Mouse (Mus musculus) layer of hippocampus, postnatal 10 days (tissue): ENCODE data around the gene Sipa1l2. TPM values are rescaled to one million over a fixed set of nuclear protein-coding genes. Genes with fewer than 3 reads are reported as not detected.

Experiments
- DNase-seq, 2 experiments: peaks; one replicate each; pipeline ENCODE4 v3.0.0; 2021; ENCODE audit warnings: low spot score in 2 of 2
- total RNA-seq, 2 experiments: library from RNA; stranded (reverse); gene quantifications; 2 replicates each; pipeline ENCODE4 v1.2.3; 2021

Gene Sipa1l2
- total RNA-seq, 2 experiments from 2014 or later: 29.9 to 31.2 TPM

DNA sequence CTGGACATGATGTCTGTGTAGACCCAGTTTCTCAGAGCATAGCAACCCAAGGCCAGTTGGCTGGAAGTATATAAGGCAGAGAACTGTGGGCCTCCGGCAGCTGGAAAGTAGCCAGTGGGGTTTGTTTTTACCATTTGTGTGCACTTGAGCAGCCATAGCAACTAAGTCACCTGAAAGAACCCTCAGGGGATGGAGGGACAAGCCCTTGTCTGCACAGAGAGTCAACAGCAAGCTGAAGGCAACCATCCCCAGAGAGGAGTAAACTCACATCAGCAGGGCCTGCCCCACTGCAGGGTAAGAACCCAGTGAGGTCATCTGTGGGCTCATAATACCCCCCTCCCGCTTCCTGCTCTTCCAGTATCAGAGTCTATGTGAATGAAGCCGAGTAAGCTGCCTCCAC lies 14.7 kb upstream of the Sipa1l2 start:
- no peak for DNase-seq

DNA sequence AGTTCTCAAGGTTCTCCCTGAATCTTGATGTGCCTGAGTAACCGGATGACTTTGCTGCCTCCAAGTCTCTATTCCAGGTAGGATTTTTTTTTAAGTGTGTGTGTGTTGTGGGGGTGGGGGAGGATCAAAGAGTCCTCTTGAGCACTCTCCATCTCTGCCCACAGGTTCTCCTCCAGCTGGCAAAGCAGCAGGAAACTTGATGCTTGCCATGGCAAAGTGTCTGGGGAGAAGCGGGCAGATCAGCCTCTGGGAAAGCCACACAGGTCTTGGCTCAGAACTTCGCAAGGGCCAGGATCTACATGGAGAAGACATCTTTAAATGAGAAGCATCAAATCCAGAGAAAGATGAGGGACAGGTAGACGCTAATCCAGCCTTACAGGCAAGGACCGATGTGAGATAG lies 10.8 kb upstream of the Sipa1l2 start:
- DNase-seq: no peak

- no peak for DNase-seq
These were observed 6.5 kb upstream of the Sipa1l2 start for GRCm38 (mm10) chr8:125576127-125576526.

DNA sequence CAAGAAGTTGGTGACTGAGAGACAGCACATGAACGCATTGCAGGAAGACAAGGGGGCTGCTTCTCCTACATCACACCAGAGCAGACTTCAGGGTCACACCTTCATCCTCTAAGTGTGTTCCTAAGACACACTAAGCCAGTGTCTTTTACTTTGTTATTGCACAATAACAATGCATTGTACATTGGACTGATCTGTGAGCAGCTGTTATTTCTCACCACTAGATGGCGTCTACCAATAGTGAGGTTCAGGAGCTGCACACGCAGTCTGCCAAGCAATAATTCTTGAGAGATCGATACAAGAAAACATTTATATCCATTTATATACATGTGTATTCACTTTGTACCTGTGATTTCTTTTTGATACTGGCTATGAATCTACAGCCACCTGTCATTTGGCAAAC lies 4.7 kb upstream of the Sipa1l2 start:
- peak in 1 of 2 experiments; percentile 43 for DNase-seq

DNA sequence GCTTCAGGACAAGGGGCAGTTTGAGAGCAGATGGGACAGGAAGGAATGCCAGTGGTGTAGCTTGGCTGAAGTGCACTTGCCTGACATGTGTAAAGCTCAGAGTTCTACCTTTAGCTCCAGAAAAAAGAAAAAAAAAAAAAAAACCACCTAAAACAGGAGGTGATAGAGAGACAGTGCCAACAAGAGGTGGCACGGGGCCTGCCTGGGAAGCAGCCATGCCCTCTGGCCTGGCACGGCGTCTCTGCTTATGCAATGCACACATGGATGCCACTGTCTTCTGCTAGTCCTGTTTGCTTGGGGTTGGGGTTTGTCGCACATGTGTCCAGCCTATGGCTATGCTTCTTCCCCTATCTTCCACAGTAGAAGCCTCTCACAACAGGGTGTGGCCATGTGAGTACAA lies 2.6 kb upstream of the Sipa1l2 start:
- no peak for DNase-seq

DNA sequence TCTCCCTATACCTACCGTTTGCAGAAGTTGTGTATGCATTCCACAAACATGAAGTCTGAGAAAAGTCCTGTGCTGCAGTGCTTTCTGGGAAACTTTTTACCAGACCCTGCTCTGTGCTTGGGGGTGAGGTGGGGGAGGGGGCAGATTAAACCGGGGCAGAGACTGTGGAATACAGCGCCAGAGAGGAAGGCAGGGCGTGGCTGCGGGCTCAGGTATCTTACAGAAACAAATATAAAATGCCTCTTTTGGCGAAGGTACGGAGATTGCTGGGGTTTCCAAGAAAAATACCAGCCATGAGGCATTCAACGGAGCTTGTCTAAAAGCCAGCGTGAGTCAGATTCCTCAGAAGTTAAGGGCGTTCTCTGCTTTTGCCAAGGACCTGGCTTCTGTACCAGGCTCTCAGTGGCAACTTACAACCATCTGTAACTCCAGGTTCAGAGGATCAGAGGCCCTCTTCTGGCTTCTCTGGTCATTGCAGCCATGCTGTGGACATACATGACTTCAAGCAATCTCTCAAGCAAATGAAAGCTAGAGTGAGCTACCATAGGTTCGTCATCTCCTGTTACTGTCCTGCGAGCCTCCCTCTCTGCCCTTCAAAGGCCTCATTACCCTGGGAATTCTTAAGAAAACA lies 1.3 kb upstream of the Sipa1l2 start:
- peak; percentile 44 to 51 for DNase-seq

GRCm38 (mm10) chr8:125570389-125570788 lies 781 bp upstream of the Sipa1l2 start:
- no peak for DNase-seq

GRCm38 (mm10) chr8:125568851-125569532 lies 616 bp downstream of the Sipa1l2 start:
- peak; percentile 39 to 40 for DNase-seq

GRCm38 (mm10) chr8:125568421-125568850 lies 1.2 kb downstream of the Sipa1l2 start:
- DNase-seq: no peak

- DNase-seq: no peak
These were observed 2.0 kb downstream of the Sipa1l2 start for GRCm38 (mm10) chr8:125567569-125567968.

- no peak for DNase-seq
These were observed 6.7 kb downstream of the Sipa1l2 start for GRCm38 (mm10) chr8:125562878-125563277.

- DNase-seq: no peak
These were observed 8.7 kb downstream of the Sipa1l2 start for GRCm38 (mm10) chr8:125560825-125561490.

DNA sequence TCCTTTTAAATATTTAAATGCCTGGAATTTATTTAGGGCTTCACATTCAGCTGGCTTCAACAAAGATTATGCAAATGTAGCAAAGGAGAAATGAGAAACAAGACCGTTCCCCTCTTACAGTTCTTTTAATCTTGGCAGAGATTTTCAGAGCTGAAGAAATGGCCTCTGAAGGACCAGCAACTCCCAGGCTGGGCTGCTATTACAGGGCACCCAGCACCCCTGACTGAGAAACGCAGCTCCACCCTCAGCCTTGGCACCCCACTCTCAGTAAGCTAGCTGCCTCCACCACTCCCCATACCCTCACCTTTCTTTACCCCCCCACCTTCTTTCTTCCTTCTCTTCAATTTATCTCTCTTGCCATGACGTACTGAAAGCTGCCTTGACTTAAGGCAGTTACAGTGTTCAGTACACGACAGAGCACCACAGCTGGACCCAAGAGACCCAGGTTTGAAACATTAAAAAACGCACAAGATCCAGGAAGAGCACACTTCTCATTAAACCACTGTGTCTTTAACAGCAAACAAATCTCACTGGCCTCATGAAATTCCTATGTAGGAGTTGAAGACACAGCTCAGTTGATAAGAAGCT lies 10.4 kb downstream of the Sipa1l2 start:
- DNase-seq: no peak

- DNase-seq: peak; percentile 68 to 75
These were observed 11.2 kb downstream of the Sipa1l2 start for GRCm38 (mm10) chr8:125558109-125559065.

- DNase-seq: no peak
These were observed 12.1 kb downstream of the Sipa1l2 start for GRCm38 (mm10) chr8:125557391-125558108.

DNA sequence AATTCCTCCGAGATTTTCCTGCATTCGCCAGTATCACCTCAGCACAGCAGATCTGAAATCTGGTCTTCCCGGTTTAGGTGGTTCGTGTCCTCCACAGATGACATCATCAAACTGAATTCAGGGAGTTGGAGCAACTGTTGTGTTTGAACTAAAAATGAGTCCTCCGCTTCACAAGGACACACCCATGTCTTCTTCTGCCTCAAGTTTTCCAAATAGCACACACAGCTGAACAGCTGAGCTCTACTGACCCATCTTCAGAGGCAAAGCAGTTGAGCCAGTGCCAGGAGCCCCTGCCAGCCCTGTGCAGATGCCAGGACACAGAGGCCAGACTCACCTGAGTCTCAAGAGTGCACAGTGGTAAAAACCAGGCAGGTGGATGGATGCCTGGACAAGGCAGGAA lies 12.9 kb downstream of the Sipa1l2 start:
- DNase-seq: no peak

GRCm38 (mm10) chr8:125550567-125550966 lies 19.0 kb downstream of the Sipa1l2 start:
- DNase-seq: no peak

DNA sequence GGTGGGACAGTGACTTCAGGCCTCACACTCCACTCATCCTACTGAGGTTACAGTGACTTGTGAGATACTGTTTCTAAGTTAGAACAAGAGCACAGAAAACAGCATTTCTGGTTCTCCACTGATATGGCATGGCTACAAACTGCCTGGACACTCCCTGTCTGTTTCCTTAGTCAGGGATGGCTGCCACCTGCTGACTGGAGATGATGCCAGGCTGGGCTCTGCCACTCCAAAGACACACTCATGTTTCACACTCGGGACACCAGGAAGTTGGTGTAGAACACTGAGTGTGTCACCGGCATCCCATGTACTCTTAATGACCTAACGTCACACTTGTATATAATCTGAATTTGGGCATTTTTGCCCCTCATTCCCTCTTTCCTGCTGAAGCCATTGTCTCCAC lies 22.3 kb downstream of the Sipa1l2 start:
- DNase-seq: no peak

GRCm38 (mm10) chr8:125545866-125546265 lies 23.7 kb downstream of the Sipa1l2 start:
- no peak for DNase-seq
